Mouse (Mus musculus) liver, embryonic 11.5 days (tissue): Measurements from ENCODE around the gene Opn5. TPM values are rescaled to one million over a fixed set of nuclear protein-coding genes. Genes with fewer than 3 reads are reported as not detected.

ENCODE experiments used
- ATAC-seq: fragments of 200-750 bp; cut with Nextera tagmentation; replicated peaks from 2 replicates; pipeline ENCODE4 v1.8.0; 2017; ENCODE audit warnings: moderate number of reproducible peaks, mild to moderate bottlenecking, moderate TSS enrichment, moderate library complexity; ENCODE audit not compliant: low FRiP score
- DNase-seq: peaks from one replicate; pipeline ENCODE4 v3.0.0-alpha.2; 2017; ENCODE audit warnings: low spot score
- H3K27ac ChIP-seq: fragments of 300-500 bp; sonication (generic); 2 replicates; pipeline ENCODE4 v1.5.1; 2014; ENCODE audit warnings: mild to moderate bottlenecking, low read depth, low read length, control low read depth
- H3K27me3 ChIP-seq: fragments of 300-500 bp; sonication (generic); replicated peaks from 2 replicates; pipeline ENCODE4 v1.6.1; 2014; ENCODE audit warnings: low read length, mixed read lengths; ENCODE audit not compliant: control insufficient read depth, insufficient read depth
- H3K36me3 ChIP-seq: fragments of 300-500 bp; sonication (generic); 2 replicates; pipeline ENCODE4 v1.6.1; 2014; ENCODE audit warnings: mild to moderate bottlenecking, low read length, moderate library complexity, mixed read lengths; ENCODE audit not compliant: control insufficient read depth, insufficient read depth
- H3K4me1 ChIP-seq: fragments of 300-500 bp; sonication (generic); replicated peaks from 2 replicates; pipeline ENCODE4 v1.6.1; 2014; ENCODE audit warnings: low read length, mixed read lengths; ENCODE audit not compliant: control insufficient read depth, insufficient read depth
- H3K4me2 ChIP-seq: fragments of 300-500 bp; sonication (generic); 2 replicates; pipeline ENCODE4 v1.6.1; 2014; ENCODE audit warnings: mild to moderate bottlenecking, control low read depth, moderate library complexity
- H3K4me3 ChIP-seq: fragments of 300-500 bp; sonication (generic); 2 replicates; pipeline ENCODE4 v1.5.1; 2014; ENCODE audit warnings: low read depth, low read length, control low read depth
- H3K9ac ChIP-seq: fragments of 300-500 bp; sonication (generic); 2 replicates; pipeline ENCODE4 v1.6.1; 2014; ENCODE audit warnings: low read depth, low read length, control low read depth
- H3K9me3 ChIP-seq: fragments of 300-500 bp; sonication (generic); 2 replicates; pipeline ENCODE4 v1.6.1; 2016; ENCODE audit warnings: low read length, inconsistent platforms, mixed read lengths; ENCODE audit not compliant: control insufficient read depth
- WGBS: fragments of 180-500 bp; shearing (Covaris S2); extraction: QIAGEN DNeasy Blood & Tissue Kit; methylation state at CpG from one replicate; pipeline ENCODE4 v1.1.7; 2014; 5-methylcytosine and 5-hydroxymethylcytosine counted together
- polyA plus RNA-seq: library from polyadenylated mRNA; unstranded; fragments of >200 nt; fragmentation: Nextera tagmentation; extraction: Ambion mirVana; gene quantifications from 2 replicates; pipeline ENCODE4 v1.2.1, GENCODE M21; 2014

Opn5 gene
- polyA plus RNA-seq, 1 experiment from 2014 or later: not detected

- Histone ChIP-seq H3K9me3 (no peaks in the 10 kb centered on the region), H3K4me3 (no peak overlapping the region), H3K27ac (no peak overlapping the region), H3K4me1 (no peaks in the 10 kb centered on the region), H3K4me2 (no peak overlapping the region), H3K36me3 (no peaks in the 10 kb centered on the region), H3K9ac (no peak overlapping the region), H3K27me3 (no peaks in the 10 kb centered on the region)
- ATAC-seq: no peak
- DNase-seq: no peak
- WGBS: 71% methylated on average over 2 of the region's 2 CpGs
Observed at GRCm38 (mm10) chr17:42583029-42583331, 28.2 kb downstream of the Opn5 start.

GRCm38 (mm10) chr17:42582281-42583028 is 28.7 kb downstream of the Opn5 start:
- DNase-seq: no peak
- H3K4me3 ChIP-seq: no peak overlapping the region
- no peak for ATAC-seq
- H3K27me3 ChIP-seq: no peaks in the 10 kb centered on the region
- no peak overlapping the region for H3K4me2 ChIP-seq
- H3K4me1 ChIP-seq: no peaks in the 10 kb centered on the region
- no peaks in the 10 kb centered on the region for H3K9me3 ChIP-seq
- H3K36me3 ChIP-seq: no peaks in the 10 kb centered on the region
- WGBS: 71% methylated on average over 1 of the region's 1 CpGs
- no peak overlapping the region for H3K9ac ChIP-seq
- no peak overlapping the region for H3K27ac ChIP-seq

- DNase-seq (no peak), ATAC-seq (no peak)
- 84% methylated on average over 4 of the region's 4 CpGs for WGBS
- H3K4me2 ChIP-seq: no peak overlapping the region
- no peaks in the 10 kb centered on the region for H3K36me3 ChIP-seq
- no peaks in the 10 kb centered on the region for H3K27me3 ChIP-seq
- no peak overlapping the region for H3K9ac ChIP-seq
- H3K4me3 ChIP-seq: no peak overlapping the region
- H3K4me1 ChIP-seq: no peaks in the 10 kb centered on the region
- no peaks in the 10 kb centered on the region for H3K9me3 ChIP-seq
- H3K27ac ChIP-seq: no peak overlapping the region
Observed at GRCm38 (mm10) chr17:42580623-42581022, 30.6 kb downstream of the Opn5 start.

- H3K36me3 ChIP-seq: no peaks in the 10 kb centered on the region
- H3K4me3 ChIP-seq: no peak overlapping the region
- no peak for DNase-seq
- H3K4me2 ChIP-seq: no peak overlapping the region
- H3K9ac ChIP-seq: no peak overlapping the region
- 82% methylated on average over 3 of the region's 3 CpGs for WGBS
- H3K27me3 ChIP-seq: no peaks in the 10 kb centered on the region
- H3K9me3 ChIP-seq: no peaks in the 10 kb centered on the region
- H3K4me1 ChIP-seq: no peaks in the 10 kb centered on the region
- no peak overlapping the region for H3K27ac ChIP-seq
- ATAC-seq: no peak
Observed at GRCm38 (mm10) chr17:42580196-42580595, 31.0 kb downstream of the Opn5 start.

- Histone ChIP-seq H3K4me3 (no peak overlapping the region), H3K27me3 (no peaks in the 10 kb centered on the region), H3K4me2 (no peak overlapping the region), H3K9me3 (no peaks in the 10 kb centered on the region), H3K4me1 (no peaks in the 10 kb centered on the region), H3K36me3 (no peaks in the 10 kb centered on the region), H3K9ac (no peak overlapping the region), H3K27ac (no peak overlapping the region)
- WGBS: 55% methylated on average over 6 of the region's 6 CpGs
- no peak for DNase-seq
- no peak for ATAC-seq
Observed at GRCm38 (mm10) chr17:42576671-42577168, 34.5 kb downstream of the Opn5 start.

GRCm38 (mm10) chr17:42573786-42574185 is 37.4 kb downstream of the Opn5 start:
- no peaks in the 10 kb centered on the region for H3K27me3 ChIP-seq
- ATAC-seq (no peak), DNase-seq (no peak)
- no peak overlapping the region for H3K27ac ChIP-seq
- no peak overlapping the region for H3K9ac ChIP-seq
- WGBS: 77% methylated on average over 8 of the region's 8 CpGs
- H3K4me3 ChIP-seq: no peak overlapping the region
- no peaks in the 10 kb centered on the region for H3K36me3 ChIP-seq
- no peaks in the 10 kb centered on the region for H3K9me3 ChIP-seq
- no peak overlapping the region for H3K4me2 ChIP-seq
- H3K4me1 ChIP-seq: no peaks in the 10 kb centered on the region

GRCm38 (mm10) chr17:42549578-42549977 is 61.6 kb downstream of the Opn5 start:
- Histone ChIP-seq H3K27me3 (no peaks in the 10 kb centered on the region), H3K9ac (no peak overlapping the region), H3K9me3 (no peaks in the 10 kb centered on the region), H3K4me2 (no peak overlapping the region), H3K27ac (no peak overlapping the region), H3K4me3 (no peak overlapping the region), H3K4me1 (no peaks in the 10 kb centered on the region), H3K36me3 (no peaks in the 10 kb centered on the region)
- 90% methylated on average over 2 of the region's 2 CpGs for WGBS
- DNase-seq (no peak), ATAC-seq (no peak)

GRCm38 (mm10) chr17:42530147-42530546 is 81.0 kb downstream of the Opn5 start:
- H3K4me3 ChIP-seq: no peak overlapping the region
- no peak overlapping the region for H3K9ac ChIP-seq
- no peaks in the 10 kb centered on the region for H3K36me3 ChIP-seq
- H3K4me2 ChIP-seq: no peak overlapping the region
- no peaks in the 10 kb centered on the region for H3K27me3 ChIP-seq
- WGBS: 66% methylated on average over 5 of the region's 5 CpGs
- no peaks in the 10 kb centered on the region for H3K4me1 ChIP-seq
- DNase-seq: no peak
- no peak overlapping the region for H3K27ac ChIP-seq
- no peak for ATAC-seq
- H3K9me3 ChIP-seq: no peaks in the 10 kb centered on the region
